Comparison of ENCODE assay signal across 33 mouse cellular contexts in the genomic region with DNA sequence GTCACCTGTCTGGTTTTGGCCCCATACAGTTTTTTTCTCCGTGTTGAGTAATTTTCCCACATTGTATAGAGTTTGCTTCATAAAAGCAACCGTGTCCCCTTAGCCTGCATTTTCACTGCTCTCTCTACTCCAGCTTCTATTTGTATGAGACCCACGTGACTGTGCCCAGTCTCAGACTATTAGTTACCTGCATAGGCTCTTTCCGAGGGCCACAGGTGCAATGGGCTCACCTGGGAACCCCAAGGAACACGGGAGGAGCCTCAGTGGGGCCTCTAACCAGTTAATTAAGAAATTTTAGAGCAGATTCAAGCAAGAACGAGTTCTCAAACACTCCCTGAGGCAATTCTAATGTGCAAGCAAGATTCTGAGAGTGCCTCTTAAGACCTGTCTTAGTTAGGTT.
"Had no signal": no experiment of that assay in that cellular context is flagged by ENCODE, and none has a peak within 500 bp of the region (broad histone marks: within the 10 kb centered on the region; RNA-seq: fewer than 3 reads in every experiment).

No protein-coding gene starts in this region.

- H3K4me1 ChIP-seq: heart, embryonic 12.5 days; heart, embryonic 13.5 days; heart, embryonic 15.5 days; hindbrain, embryonic 10.5 days; hindbrain, embryonic 15.5 days; intestine, embryonic 15.5 days; kidney, embryonic 15.5 days had no signal

- H3K4me3 ChIP-seq: heart, embryonic 12.5 days; heart, embryonic 13.5 days; heart, embryonic 15.5 days; hindbrain, embryonic 10.5 days; hindbrain, embryonic 12.5 days; hindbrain, embryonic 13.5 days; hindbrain, embryonic 15.5 days; intestine, embryonic 15.5 days; kidney, embryonic 15.5 days; layer of hippocampus, adult 2 months; left cerebral cortex, adult 2 months had no signal

- H3K36me3 ChIP-seq: heart, embryonic 12.5 days; heart, embryonic 13.5 days; heart, embryonic 15.5 days; hindbrain, embryonic 12.5 days; hindbrain, embryonic 15.5 days; intestine, embryonic 15.5 days; kidney, embryonic 15.5 days had no signal

- H3K27ac ChIP-seq: heart, embryonic 13.5 days; heart, embryonic 15.5 days; hindbrain, embryonic 10.5 days; hindbrain, embryonic 12.5 days; hindbrain, embryonic 13.5 days; hindbrain, embryonic 14.5 days; hindbrain, embryonic 15.5 days; hindbrain, postnatal 0 days; intestine, embryonic 15.5 days; kidney, embryonic 15.5 days; kidney, postnatal 0 days; layer of hippocampus, adult 2 months; left cerebral cortex, adult 2 months had no signal

- ATAC-seq: hindbrain, embryonic 16.5 days; hindbrain, postnatal 0 days; inflammation-experienced regulatory T-cells, adult 6 months; intestine, embryonic 15.5 days; intestine, embryonic 16.5 days; intestine, postnatal 0 days had no signal

- H3K9ac ChIP-seq: heart, embryonic 12.5 days; heart, embryonic 13.5 days; heart, embryonic 15.5 days; hindbrain, embryonic 12.5 days; hindbrain, embryonic 13.5 days; hindbrain, embryonic 14.5 days; hindbrain, embryonic 15.5 days; intestine, embryonic 15.5 days; kidney, embryonic 15.5 days had no signal

- DNase-seq: heart, postnatal 10 days; heart, postnatal 14 days; heart, postnatal 4 days; kidney, adult 11 months; kidney, adult 18-20 months; kidney, adult 2 months; kidney, adult 8-10 months; kidney, postnatal 10 days; kidney, postnatal 14 days; kidney, postnatal 25 days; kidney, postnatal 36 days; kidney, postnatal 4 days; layer of hippocampus, adult 9-11 months; layer of hippocampus, postnatal 36 days had no signal

- H3K9me3 ChIP-seq: heart, embryonic 12.5 days; heart, embryonic 13.5 days; heart, embryonic 15.5 days; hindbrain, embryonic 10.5 days; hindbrain, embryonic 12.5 days; hindbrain, embryonic 13.5 days; hindbrain, embryonic 15.5 days; intestine, embryonic 15.5 days; kidney, embryonic 15.5 days had no signal

- H3K4me2 ChIP-seq: heart, embryonic 11.5 days; heart, embryonic 12.5 days; heart, embryonic 13.5 days; heart, embryonic 15.5 days; hindbrain, embryonic 12.5 days; hindbrain, embryonic 13.5 days; hindbrain, embryonic 14.5 days; hindbrain, embryonic 15.5 days; intestine, embryonic 15.5 days; kidney, embryonic 15.5 days had no signal

- H3K27me3 ChIP-seq: heart, embryonic 12.5 days; heart, embryonic 13.5 days; heart, embryonic 15.5 days; hindbrain, embryonic 12.5 days; hindbrain, embryonic 13.5 days; hindbrain, embryonic 15.5 days; intestine, embryonic 15.5 days; kidney, embryonic 15.5 days had no signal
